Mouse (Mus musculus) C2C12 (cell line): ENCODE data around the gene Dctn5.
"Not testable (repeated sequence)": the region's sequence is repeated elsewhere in the genome, so short reads cannot be mapped to it uniquely, and the experiment has no call there.

ENCODE experiments used
- CTCF ChIP-seq: IDR thresholded peaks from one replicate; pipeline ENCODE4 v1.5.1; 2011; ENCODE audit not compliant: control insufficient read depth, insufficient read depth, insufficient read length
- MYOG ChIP-seq: IDR thresholded peaks from one replicate; pipeline ENCODE4 v1.6.1; 2011; ENCODE audit not compliant: control insufficient read depth, insufficient read length; ENCODE audit errors: extremely low read depth

- TF ChIP-seq CTCF, MYOG: not testable (repeated sequence)
These were observed 31.7 kb upstream of the Dctn5 start for GRCm38 (mm10) chr7:122101014-122101746.
